Mouse (Mus musculus): ENCODE measurements around the gene Capn7.

DNA sequence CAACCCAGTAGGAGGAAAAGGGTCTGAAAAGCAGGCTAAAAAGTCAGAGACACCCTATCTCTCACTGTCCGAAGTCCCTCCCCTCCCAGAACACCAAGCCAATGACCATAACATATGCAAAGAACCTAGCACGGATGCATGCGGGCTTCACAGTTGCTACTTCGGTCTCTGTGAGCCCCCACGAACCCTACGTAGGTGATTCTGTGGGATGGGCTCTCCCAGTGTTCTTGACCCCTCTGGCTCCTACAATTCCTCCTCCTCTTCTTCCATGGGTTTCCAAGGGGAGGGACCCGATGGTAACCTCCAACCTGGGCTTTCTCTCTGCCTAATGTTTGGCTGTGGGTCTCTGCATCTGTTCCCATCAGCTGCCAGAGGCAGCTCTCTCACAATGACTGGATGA is 9.7 kb upstream of the Capn7 start:
- TF ChIP-seq POLR2AphosphoS5 (IDR thresholded peaks at IDR 0.05; ENCODE audit: borderline replicate concordance, low read depth, low read length): no peak
- TF ChIP-seq GATA1 (IDR thresholded peaks at IDR 0.05; ENCODE audit: low read depth, low read length): no peak
- TF ChIP-seq ETS1 (IDR thresholded peaks at IDR 0.05; ENCODE audit: low read depth, low read length): no peak
- TF ChIP-seq GABPA (IDR thresholded peaks at IDR 0.05; ENCODE audit: low read depth, low read length): no peak
- TF ChIP-seq NRF1 (IDR thresholded peaks at IDR 0.05; ENCODE audit: insufficient read depth, low read depth, low read length, poor library complexity, severe bottlenecking): no peak

Measured in MEL (cell line).